Mouse (Mus musculus): ENCODE data around the gene Amigo1.

DNA sequence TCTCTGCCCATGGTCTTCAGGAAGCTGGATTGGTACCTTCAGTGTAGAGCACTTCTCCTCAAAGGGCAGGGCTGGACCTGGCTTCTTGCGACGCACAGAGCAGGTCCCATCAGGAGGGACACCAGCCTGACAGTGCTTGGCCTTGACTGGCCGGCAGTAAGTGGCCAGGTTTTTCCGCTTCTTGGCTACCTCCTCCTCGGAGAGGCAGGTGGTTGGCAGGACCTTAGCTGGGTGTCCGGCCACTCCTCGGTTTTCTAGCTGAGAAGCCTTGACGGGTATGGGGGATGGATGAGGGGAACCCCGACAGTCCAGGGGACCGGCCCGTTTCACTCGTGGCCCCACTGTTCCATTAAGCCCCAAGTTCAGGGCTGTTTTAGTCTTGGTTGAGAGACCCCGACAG, 17.1 kb downstream of the Amigo1 start:
- TF ChIP-seq CTCF (IDR thresholded peaks at IDR 0.05; ENCODE audit: low read depth, low read length) (no peak), GATA1 (IDR thresholded peaks at IDR 0.05; ENCODE audit: borderline replicate concordance, low read length) (no peak), GATA2 (IDR thresholded peaks at IDR 0.05; ENCODE audit: borderline replicate concordance, low read depth, low read length) (no peak), TAL1 (conservative IDR thresholded peaks at IDR 0.05; ENCODE audit: low read depth, low read length) (no peak)
